Mouse (Mus musculus) lung, postnatal 0 days (tissue): ENCODE results near the gene Zfp385c. TPM values are rescaled to one million over a fixed set of nuclear protein-coding genes. Genes with fewer than 3 reads are reported as not detected.

Experiments used
- ATAC-seq: fragments of 200-750 bp; cut with Nextera tagmentation; 2 replicates; pipeline ENCODE4 v1.8.0; 2017; ENCODE audit warnings: moderate library complexity
- DNase-seq: peaks from one replicate; pipeline ENCODE4 v3.0.0-alpha.2; 2016; ENCODE audit warnings: low spot score
- H3K27ac ChIP-seq: fragments of 300-500 bp; sonication (generic); 2 replicates; pipeline ENCODE4 v1.5.1; 2014; ENCODE audit warnings: antibody characterized with exemption, mild to moderate bottlenecking, low read length, mixed read lengths
- H3K27me3 ChIP-seq: fragments of 300-500 bp; sonication (generic); replicated peaks from 2 replicates; pipeline ENCODE4 v1.6.1; 2014; ENCODE audit warnings: low read length, mixed read lengths; ENCODE audit not compliant: insufficient read depth
- H3K36me3 ChIP-seq: fragments of 300-500 bp; sonication (generic); 2 replicates; pipeline ENCODE4 v1.6.1; 2014; ENCODE audit warnings: low read length, mixed read lengths; ENCODE audit not compliant: insufficient read depth
- H3K4me1 ChIP-seq: fragments of 300-500 bp; sonication (generic); 2 replicates; pipeline ENCODE4 v1.6.1; 2014; ENCODE audit warnings: antibody characterized with exemption, low read depth, low read length, mixed read lengths; ENCODE audit not compliant: insufficient read depth
- H3K4me2 ChIP-seq: fragments of 300-500 bp; sonication (generic); replicated peaks from 2 replicates; pipeline ENCODE4 v1.6.1; 2014; ENCODE audit warnings: low read depth, mild to moderate bottlenecking, low read length, moderate library complexity, mixed read lengths
- H3K4me3 ChIP-seq: fragments of 300-500 bp; sonication (generic); 2 replicates; pipeline ENCODE4 v1.5.1; 2014; ENCODE audit warnings: low read depth, low read length
- H3K9ac ChIP-seq: fragments of 300-500 bp; sonication (generic); replicated peaks from 2 replicates; pipeline ENCODE4 v1.6.1; 2014; ENCODE audit warnings: low read depth, mild to moderate bottlenecking
- H3K9me3 ChIP-seq: fragments of 300-500 bp; sonication (generic); 2 replicates; pipeline ENCODE4 v1.6.1; 2016; ENCODE audit warnings: low read length, mixed read lengths
- CTCF ChIP-seq: IDR thresholded peaks from 2 replicates; pipeline ENCODE4 v1.5.1; 2016; ENCODE audit warnings: antibody characterized with exemption, mild to moderate bottlenecking
- EP300 ChIP-seq: IDR thresholded peaks from 2 replicates; pipeline ENCODE4 v1.6.1; 2016; ENCODE audit warnings: antibody characterized with exemption, mild to moderate bottlenecking, control low read depth
- WGBS: fragments of 180-500 bp; shearing (Covaris S2); extraction: QIAGEN DNeasy Blood & Tissue Kit; methylation state at CpG from one replicate; pipeline ENCODE4 v1.1.7; 2014; 5-methylcytosine and 5-hydroxymethylcytosine counted together
- polyA plus RNA-seq: library from polyadenylated mRNA; unstranded; fragments of >200 nt; fragmentation: Nextera tagmentation; extraction: Ambion mirVana; gene quantifications from 2 replicates; pipeline ENCODE4 v1.2.1, GENCODE M21; 2015

The Zfp385c gene
- polyA plus RNA-seq, 1 experiment from 2014 or later: not detected

DNA sequence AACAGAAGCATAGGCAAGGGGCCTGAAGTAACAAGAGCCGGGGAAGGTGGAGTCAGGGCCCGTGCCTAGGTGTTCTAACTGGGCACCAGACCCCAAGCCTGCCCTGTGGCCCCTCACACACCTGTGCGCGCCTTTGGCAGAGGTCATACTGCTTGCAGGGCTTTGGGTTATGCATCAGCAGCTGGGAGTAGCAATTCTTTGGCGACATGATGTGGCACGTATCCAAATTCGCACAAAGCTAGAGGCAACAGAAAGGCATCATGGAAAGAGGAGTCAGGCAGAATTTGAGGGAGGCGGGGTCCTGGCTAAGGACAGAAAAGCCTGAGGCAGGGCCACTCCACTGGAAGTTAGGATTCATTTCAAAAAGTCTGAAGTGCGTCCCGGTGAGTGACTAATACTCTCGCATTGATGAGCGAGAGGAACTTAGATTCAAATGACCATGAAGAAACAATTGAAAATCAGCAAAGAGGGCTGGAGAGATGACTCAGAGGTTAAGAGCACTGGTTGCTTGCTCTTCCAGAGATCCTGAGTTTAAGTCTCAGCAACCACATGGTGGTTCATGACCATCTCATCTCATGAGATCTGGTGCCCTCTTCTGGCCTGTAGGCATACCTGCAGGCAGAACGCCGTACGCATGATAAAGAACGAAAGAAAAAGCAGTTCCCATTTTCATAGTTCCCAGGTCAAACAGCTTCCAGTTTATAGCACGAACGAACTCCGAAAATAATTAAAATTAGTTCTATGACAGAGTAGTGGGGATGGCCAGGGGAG, 10.0 kb upstream of the Zfp385c start:
- H3K9me3 ChIP-seq: no peaks in the 10 kb centered on the region
- TF ChIP-seq EP300: no peak
- peak; percentile 94 for TF ChIP-seq CTCF
- H3K27ac ChIP-seq: no peak overlapping the region
- no peak overlapping the region for H3K9ac ChIP-seq
- 37% methylated on average over 19 of the region's 19 CpGs for WGBS
- DNase-seq (peak; percentile 89), ATAC-seq (peak; percentile 49)
- no peaks in the 10 kb centered on the region for H3K27me3 ChIP-seq
- peaks cover 9% of the 10 kb centered on the region; the same call in 1 of the 2 replicates for H3K4me1 ChIP-seq
- H3K4me2 ChIP-seq: peak overlapping the region; percentile 55
- peaks cover 21% of the 10 kb centered on the region; the same call in 1 of the 2 replicates for H3K36me3 ChIP-seq
- peak overlapping the region; percentile 30; the same call in 1 of the 2 replicates for H3K4me3 ChIP-seq

- peak; percentile 63 for ATAC-seq
- no peak overlapping the region for H3K9ac ChIP-seq
- H3K36me3 ChIP-seq: peaks cover 15% of the 10 kb centered on the region; the same call in 1 of the 2 replicates
- H3K4me1 ChIP-seq: peaks cover 9% of the 10 kb centered on the region; the same call in 1 of the 2 replicates
- WGBS: 9% methylated on average over 14 of the region's 14 CpGs
- H3K27ac ChIP-seq: no peak overlapping the region
- TF ChIP-seq EP300: no peak
- no peak for TF ChIP-seq CTCF
- H3K9me3 ChIP-seq: no peaks in the 10 kb centered on the region
- peak; percentile 52 for DNase-seq
- H3K4me3 ChIP-seq: no peak overlapping the region; the same call in 1 of the 2 replicates
- H3K27me3 ChIP-seq: no peaks in the 10 kb centered on the region
- H3K4me2 ChIP-seq: peak overlapping the region; percentile 28
Measured at GRCm38 (mm10) chr11:100701301-100701700, 9.0 kb upstream of the Zfp385c start.

DNA sequence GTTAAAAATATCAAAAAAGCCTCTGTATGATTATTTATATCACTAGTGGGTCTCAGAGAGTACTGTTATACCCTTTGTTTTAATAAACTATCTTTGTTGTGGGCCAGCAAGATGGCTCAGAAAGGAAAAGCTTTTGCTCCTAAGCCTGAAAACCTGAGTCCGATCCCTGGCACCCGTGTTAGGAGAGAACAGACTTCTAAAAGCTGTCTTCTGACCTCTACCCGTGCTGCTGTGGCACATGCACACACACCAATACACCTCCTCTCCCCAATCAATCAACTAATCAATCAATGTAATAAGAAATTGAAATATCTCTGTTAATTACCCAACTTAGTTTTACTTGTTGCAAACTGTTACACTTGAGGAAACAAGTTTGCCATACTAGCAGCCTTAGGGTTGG, 8.5 kb upstream of the Zfp385c start:
- ATAC-seq (no peak), DNase-seq (no peak)
- H3K9ac ChIP-seq: no peak overlapping the region
- peaks cover 9% of the 10 kb centered on the region; the same call in 1 of the 2 replicates for H3K4me1 ChIP-seq
- no peaks in the 10 kb centered on the region for H3K27me3 ChIP-seq
- 0 out of 2 replicates have a peak, but pooled peaks cover 11% of the 10 kb centered on the region for H3K36me3 ChIP-seq
- no peak overlapping the region for H3K4me3 ChIP-seq
- TF ChIP-seq EP300 (no peak), CTCF (no peak)
- no peaks in the 10 kb centered on the region for H3K9me3 ChIP-seq
- WGBS: 70% methylated on average over 3 of the region's 3 CpGs
- peak overlapping the region; percentile 28; the same call in 1 of the 2 replicates for H3K4me2 ChIP-seq
- no peak overlapping the region for H3K27ac ChIP-seq

DNA sequence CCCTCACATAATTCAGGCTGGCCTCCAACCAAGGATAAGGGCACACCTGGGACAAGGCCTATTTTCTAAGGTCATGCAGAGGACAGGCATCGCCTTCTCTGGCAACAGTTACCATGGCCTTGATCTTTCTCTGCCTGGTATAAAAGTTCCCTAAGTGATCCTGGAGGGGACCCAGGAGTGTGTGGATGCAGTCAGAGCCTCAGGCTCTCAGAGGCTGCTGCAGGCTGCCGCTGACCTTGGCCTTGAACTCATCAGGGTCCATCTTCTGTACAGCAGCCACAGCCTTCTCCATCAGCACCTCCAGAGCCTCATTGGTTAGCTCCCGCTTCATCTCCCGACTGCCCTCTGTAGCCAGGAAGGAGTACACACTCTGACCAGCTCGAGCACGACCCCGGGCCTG, 5.7 kb upstream of the Zfp385c start:
- 70% methylated on average over 7 of the region's 7 CpGs for WGBS
- TF ChIP-seq EP300: no peak
- no peak for TF ChIP-seq CTCF
- Histone ChIP-seq H3K4me1 (0 out of 2 replicates have a peak, but pooled peaks cover under 1% of the 10 kb centered on the region), H3K9ac (no peak overlapping the region), H3K4me2 (no peak overlapping the region), H3K36me3 (no peaks in the 10 kb centered on the region), H3K27me3 (no peaks in the 10 kb centered on the region), H3K9me3 (no peaks in the 10 kb centered on the region), H3K4me3 (no peak overlapping the region), H3K27ac (no peak overlapping the region)
- DNase-seq (no peak), ATAC-seq (no peak)

DNA sequence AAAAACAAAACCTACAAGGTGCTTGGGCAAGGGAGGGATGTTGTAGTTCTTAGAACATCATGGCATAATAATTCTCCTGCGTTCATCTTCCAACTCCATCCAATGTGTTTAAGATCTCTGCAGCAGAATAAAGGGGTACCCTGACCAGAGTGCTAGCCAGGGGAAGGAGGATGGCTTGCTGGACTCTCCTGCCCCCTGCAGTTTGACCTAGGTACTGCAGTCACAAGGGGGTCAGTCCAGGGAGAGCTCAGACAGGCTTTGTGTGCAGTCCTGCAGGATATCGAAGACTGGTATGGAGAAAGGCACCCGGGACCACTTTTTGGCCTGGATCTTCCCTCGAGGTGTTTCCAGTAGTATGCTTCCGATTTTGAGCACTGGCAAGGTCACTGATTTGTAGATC, 2.7 kb upstream of the Zfp385c start:
- Histone ChIP-seq H3K4me2 (no peak overlapping the region), H3K9ac (no peak overlapping the region), H3K27me3 (no peaks in the 10 kb centered on the region), H3K27ac (no peak overlapping the region), H3K36me3 (no peaks in the 10 kb centered on the region), H3K9me3 (no peaks in the 10 kb centered on the region), H3K4me1 (peaks cover 5% of the 10 kb centered on the region; the same call in 1 of the 2 replicates), H3K4me3 (no peak overlapping the region)
- ATAC-seq (no peak), DNase-seq (peak; percentile 64)
- 32% methylated on average over 5 of the region's 5 CpGs for WGBS
- TF ChIP-seq CTCF (peak; percentile 94), EP300 (no peak)

DNA sequence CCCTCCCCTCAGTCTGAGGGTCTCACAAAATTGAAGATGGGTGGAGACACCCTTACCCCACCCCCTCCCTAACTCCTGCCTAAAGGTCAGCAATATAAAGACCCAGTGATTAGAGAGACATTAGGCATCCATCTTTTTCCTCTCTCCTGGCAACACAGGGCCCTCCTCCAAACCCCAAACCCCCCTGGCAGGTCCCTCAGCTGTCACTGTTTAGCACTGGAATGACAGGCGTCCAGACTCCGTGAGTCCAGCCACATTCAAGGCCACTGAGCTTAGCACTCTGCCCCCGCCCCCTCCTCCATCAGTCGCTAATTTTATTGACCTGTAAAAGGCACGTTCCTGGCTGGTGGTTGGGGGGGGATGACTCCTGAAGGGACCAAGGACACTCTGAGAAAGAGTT, 899 bp upstream of the Zfp385c start:
- no peak for ATAC-seq
- H3K9ac ChIP-seq: no peak overlapping the region
- DNase-seq: no peak
- no peak overlapping the region for H3K4me3 ChIP-seq
- no peak overlapping the region for H3K27ac ChIP-seq
- H3K4me1 ChIP-seq: peaks cover 5% of the 10 kb centered on the region; the same call in 1 of the 2 replicates
- TF ChIP-seq EP300 (no peak), CTCF (no peak)
- H3K27me3 ChIP-seq: no peaks in the 10 kb centered on the region
- 26% methylated on average over 5 of the region's 5 CpGs for WGBS
- H3K4me2 ChIP-seq: no peak overlapping the region
- H3K36me3 ChIP-seq: no peaks in the 10 kb centered on the region
- no peaks in the 10 kb centered on the region for H3K9me3 ChIP-seq
